Mouse (Mus musculus) heart, adult 2 months (tissue): ENCODE results near the gene Pakap.

Experiments
- CTCF ChIP-seq: fragments of 200-600 bp; IDR thresholded peaks from 2 replicates; pipeline ENCODE4 v1.8.1; 2022; ENCODE audit warnings: antibody characterized with exemption, mild to moderate bottlenecking, moderate library complexity
- EP300 ChIP-seq: fragments of 200-500 bp; IDR thresholded peaks from 2 replicates; pipeline ENCODE4 v1.6.1; 2011; ENCODE audit warnings: low read depth, low read length, control low read depth; ENCODE audit not compliant: insufficient read depth
- POLR2A ChIP-seq: fragments of 200-500 bp; IDR thresholded peaks from 2 replicates; pipeline ENCODE4 v1.6.1; 2011; ENCODE audit warnings: mild to moderate bottlenecking, low read depth, low read length, control low read depth; ENCODE audit not compliant: insufficient read depth

DNA sequence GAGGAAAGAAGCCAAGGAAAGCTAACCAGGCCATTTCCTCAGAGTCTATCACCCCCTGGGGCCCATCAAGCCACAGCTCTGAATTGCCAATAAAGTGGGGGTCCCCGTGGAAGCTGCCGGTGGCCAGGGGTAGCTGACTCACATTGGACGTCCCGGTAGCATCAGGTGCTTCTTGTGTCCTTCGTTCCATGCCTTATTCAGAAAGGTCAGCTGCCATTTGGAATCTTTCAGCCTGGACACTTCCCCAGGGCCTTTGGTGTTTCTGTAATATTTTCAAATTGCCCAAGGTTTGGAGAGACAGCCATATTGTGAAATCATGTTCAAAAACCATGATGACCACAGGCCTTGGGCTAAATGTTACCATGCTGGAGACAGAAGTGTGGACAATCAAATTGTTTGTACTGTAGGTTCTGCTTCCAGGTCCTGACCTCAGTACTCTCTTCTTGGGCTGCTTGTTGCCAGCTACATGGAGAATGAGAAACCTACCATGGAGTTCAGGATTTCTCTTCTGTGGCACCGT, 17.4 kb downstream of the Pakap start:
- TF ChIP-seq CTCF (no peak), POLR2A (no peak), EP300 (no peak)
